Mouse (Mus musculus) embryonic facial prominence, embryonic 11.5 days (tissue): ENCODE data around the gene Msto1. TPM values are rescaled to one million over a fixed set of nuclear protein-coding genes. Genes with fewer than 3 reads are reported as not detected.
"Not testable (repeated sequence)": the region's sequence is repeated elsewhere in the genome, so short reads cannot be mapped to it uniquely, and the experiment has no call there.

Experiments used
- ATAC-seq: fragments of 200-750 bp; cut with Nextera tagmentation; replicated peaks from 2 replicates; pipeline ENCODE4 v1.8.0; 2017; ENCODE audit warnings: low read depth; ENCODE audit not compliant: insufficient number of reproducible peaks, low FRiP score, low TSS enrichment
- DNase-seq: peaks from one replicate; pipeline ENCODE4 v3.0.0-alpha.2; 2015; ENCODE audit warnings: low spot score
- H3K27ac ChIP-seq: fragments of 300-500 bp; sonication (generic); replicated peaks from 2 replicates; pipeline ENCODE4 v1.5.1; 2014; ENCODE audit warnings: mild to moderate bottlenecking, low read depth, low read length, control low read depth
- H3K27me3 ChIP-seq: fragments of 300-500 bp; sonication (generic); 2 replicates; pipeline ENCODE4 v1.6.1; 2014; ENCODE audit warnings: mild to moderate bottlenecking, low read length, moderate library complexity, mixed read lengths; ENCODE audit not compliant: control insufficient read depth, insufficient read depth
- H3K36me3 ChIP-seq: fragments of 300-500 bp; sonication (generic); replicated peaks from 2 replicates; pipeline ENCODE4 v1.6.1; 2014; ENCODE audit warnings: low read depth, mild to moderate bottlenecking, low read length, moderate library complexity, mixed read lengths; ENCODE audit not compliant: control insufficient read depth, insufficient read depth
- H3K4me1 ChIP-seq: fragments of 300-500 bp; sonication (generic); 2 replicates; pipeline ENCODE4 v1.6.1; 2014; ENCODE audit warnings: low read length, mixed read lengths; ENCODE audit not compliant: control insufficient read depth, insufficient read depth
- H3K4me2 ChIP-seq: fragments of 300-500 bp; sonication (generic); 2 replicates; pipeline ENCODE4 v1.6.1; 2014; ENCODE audit warnings: low read depth, mild to moderate bottlenecking, control low read depth, low read length, moderate library complexity
- H3K4me3 ChIP-seq: fragments of 300-500 bp; sonication (generic); 2 replicates; pipeline ENCODE4 v1.5.1; 2014; ENCODE audit warnings: low read depth, low read length, control low read depth
- H3K9ac ChIP-seq: fragments of 300-500 bp; sonication (generic); replicated peaks from 2 replicates; pipeline ENCODE4 v1.6.1; 2014; ENCODE audit warnings: mild to moderate bottlenecking, control low read depth, low read length
- H3K9me3 ChIP-seq: fragments of 300-500 bp; sonication (generic); replicated peaks from 2 replicates; pipeline ENCODE4 v1.6.1; 2016; ENCODE audit warnings: mild to moderate bottlenecking, low read length, inconsistent platforms, mixed read lengths; ENCODE audit not compliant: control insufficient read depth
- WGBS: fragments of 180-500 bp; shearing (Covaris S2); extraction: QIAGEN DNeasy Blood & Tissue Kit; methylation state at CpG from one replicate; pipeline ENCODE4 v1.1.7; 2014; 5-methylcytosine and 5-hydroxymethylcytosine counted together
- polyA plus RNA-seq: library from polyadenylated mRNA; unstranded; fragments of >200 nt; fragmentation: Nextera tagmentation; extraction: Ambion mirVana; gene quantifications from 2 replicates; pipeline ENCODE4 v1.2.1, GENCODE M21; 2014

Gene Msto1
- polyA plus RNA-seq = 49.2 and 53.8 TPM in 2 replicates

- WGBS = under 1% methylated on average over 62 of the region's 62 CpGs
- ATAC-seq = peak; percentile 87
- H3K9ac ChIP-seq = peak within 1 kb of the TSS; percentile 73
- H3K9me3 ChIP-seq = no peaks in the 10 kb centered on the region
- peak within 1 kb of the TSS; percentile 71 for H3K4me3 ChIP-seq
- peak; percentile 96 for DNase-seq
- H3K36me3 ChIP-seq = peaks cover 11% of the 10 kb centered on the region
- peak within 1 kb of the TSS; percentile 32; the same call in 1 of the 2 replicates for H3K27ac ChIP-seq
- peak within 1 kb of the TSS; percentile 62 for H3K4me2 ChIP-seq
- H3K4me1 ChIP-seq = no peaks in the 10 kb centered on the region; the same call in 1 of the 2 replicates
- no peaks in the 10 kb centered on the region for H3K27me3 ChIP-seq
These were observed at the start of gene Msto1 for GRCm38 (mm10) chr3:88913511-88914383. Gene Msto1, minus strand, starts transcription at chr3:88913999.

DNA sequence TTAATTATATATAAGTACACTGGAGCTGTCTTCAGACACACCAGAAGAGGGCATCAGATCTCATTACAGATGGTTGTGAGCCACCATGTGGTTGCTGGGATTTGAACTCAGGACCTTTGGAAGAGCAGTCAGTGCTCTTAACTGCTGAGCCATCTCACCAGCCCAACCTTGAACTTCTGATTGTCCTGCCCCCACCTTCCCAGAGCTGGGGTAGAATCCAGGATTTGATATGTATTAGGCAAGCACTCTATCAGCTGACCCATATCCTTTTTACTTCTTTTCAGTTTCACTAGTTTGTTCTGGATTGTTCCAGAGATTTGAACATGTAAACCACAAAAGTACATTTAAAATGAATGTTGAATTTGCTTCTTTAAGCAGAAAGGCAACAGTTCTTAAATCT, 49.4 kb upstream of the Msto1 start:
- not testable (repeated sequence) for ATAC-seq, H3K4me3 ChIP-seq, H3K9ac ChIP-seq, H3K27me3 ChIP-seq, H3K27ac ChIP-seq, H3K4me1 ChIP-seq, H3K4me2 ChIP-seq, DNase-seq, H3K9me3 ChIP-seq, H3K36me3 ChIP-seq

GRCm38 (mm10) chr3:88953736-88954135, 39.9 kb upstream of the Msto1 start:
- no peak for ATAC-seq

GRCm38 (mm10) chr3:88953246-88953645, 39.4 kb upstream of the Msto1 start:
- Histone ChIP-seq H3K9me3 (no peaks in the 10 kb centered on the region), H3K4me3 (no peak overlapping the region), H3K36me3 (no peaks in the 10 kb centered on the region), H3K9ac (no peak overlapping the region), H3K27me3 (no peaks in the 10 kb centered on the region), H3K27ac (no peak overlapping the region), H3K4me2 (no peak overlapping the region), H3K4me1 (no peaks in the 10 kb centered on the region)
- 86% methylated on average over 4 of the region's 4 CpGs for WGBS
- DNase-seq = no peak
- ATAC-seq = no peak

More at GRCm38 (mm10) chr3:88953736-88954135, 39.9 kb upstream of the Msto1 start:
- H3K27ac ChIP-seq = no peak overlapping the region
- H3K4me3 ChIP-seq = no peak overlapping the region
- no peaks in the 10 kb centered on the region for H3K9me3 ChIP-seq
- no peak overlapping the region for H3K4me2 ChIP-seq
- no peaks in the 10 kb centered on the region for H3K4me1 ChIP-seq
- H3K27me3 ChIP-seq = no peaks in the 10 kb centered on the region
- no peak for DNase-seq
- no peaks in the 10 kb centered on the region for H3K36me3 ChIP-seq
- H3K9ac ChIP-seq = no peak overlapping the region

DNA sequence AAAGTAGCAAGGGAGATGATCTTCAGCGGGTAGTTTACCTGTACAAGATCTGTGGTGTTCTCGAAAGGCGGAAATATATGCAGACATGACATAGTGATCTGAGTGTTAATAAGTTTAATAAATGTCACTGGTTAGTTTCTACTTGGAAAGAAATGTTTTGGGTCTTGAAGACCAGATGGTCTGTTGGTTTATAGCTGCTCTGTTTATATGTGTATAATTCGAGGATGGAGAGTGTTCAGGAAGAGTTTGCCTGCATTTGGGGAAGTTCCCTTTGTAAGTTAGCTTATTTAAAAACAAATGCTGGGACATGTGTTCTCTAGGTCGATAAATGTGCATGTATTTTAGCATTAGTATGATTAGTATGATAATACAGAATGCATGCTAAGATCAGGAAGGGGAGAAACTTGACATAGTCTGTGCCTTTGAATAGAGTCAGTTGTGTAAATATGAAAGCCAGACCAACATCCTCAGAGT, 37.6 kb upstream of the Msto1 start:
- no peaks in the 10 kb centered on the region for H3K4me1 ChIP-seq
- peak overlapping the region; percentile 99 for H3K27ac ChIP-seq
- DNase-seq = no peak
- H3K9ac ChIP-seq = peak overlapping the region; percentile 95
- H3K4me3 ChIP-seq = peak overlapping the region; percentile 88
- H3K27me3 ChIP-seq = no peaks in the 10 kb centered on the region
- no peak for ATAC-seq
- 3% methylated on average over 5 of the region's 5 CpGs for WGBS
- no peaks in the 10 kb centered on the region for H3K9me3 ChIP-seq
- no peaks in the 10 kb centered on the region for H3K36me3 ChIP-seq
- H3K4me2 ChIP-seq = peak overlapping the region; percentile 59

GRCm38 (mm10) chr3:88950576-88951326, 37.0 kb upstream of the Msto1 start, which contains the start of the genes Ash1l and Dap3:
Gene Ash1l, plus strand, starts transcription at chr3:88950622.
Gene Dap3, minus strand, starts transcription at chr3:88951181.
- Histone ChIP-seq H3K9ac (peak within 1 kb of the TSS; percentile 95), H3K27ac (peak within 1 kb of the TSS; percentile 99), H3K4me2 (peak within 1 kb of the TSS; percentile 59), H3K27me3 (no peaks in the 10 kb centered on the region), H3K4me3 (peak within 1 kb of the TSS; percentile 88), H3K4me1 (no peaks in the 10 kb centered on the region), H3K9me3 (no peaks in the 10 kb centered on the region), H3K36me3 (no peaks in the 10 kb centered on the region)
- 1% methylated on average over 45 of the region's 64 CpGs for WGBS
- ATAC-seq (peak; percentile 82), DNase-seq (peak; percentile 74)

GRCm38 (mm10) chr3:88949786-88950575, 36.2 kb upstream of the Msto1 start:
- Histone ChIP-seq H3K27me3 (no peaks in the 10 kb centered on the region), H3K9me3 (no peaks in the 10 kb centered on the region), H3K27ac (peak overlapping the region; percentile 99), H3K4me2 (peak overlapping the region; percentile 34), H3K36me3 (no peaks in the 10 kb centered on the region), H3K4me3 (peak overlapping the region; percentile 88), H3K9ac (peak overlapping the region; percentile 95), H3K4me1 (no peaks in the 10 kb centered on the region)
- ATAC-seq (peak; percentile 92), DNase-seq (peak; percentile 94)
- 0% methylated on average over 52 of the region's 92 CpGs for WGBS
